Mouse (Mus musculus): ENCODE data around the gene Flvcr2.
A peak's percentile ranks its signal among the peaks of the same experiment; 100 is the strongest.

The Flvcr2 gene

DNA sequence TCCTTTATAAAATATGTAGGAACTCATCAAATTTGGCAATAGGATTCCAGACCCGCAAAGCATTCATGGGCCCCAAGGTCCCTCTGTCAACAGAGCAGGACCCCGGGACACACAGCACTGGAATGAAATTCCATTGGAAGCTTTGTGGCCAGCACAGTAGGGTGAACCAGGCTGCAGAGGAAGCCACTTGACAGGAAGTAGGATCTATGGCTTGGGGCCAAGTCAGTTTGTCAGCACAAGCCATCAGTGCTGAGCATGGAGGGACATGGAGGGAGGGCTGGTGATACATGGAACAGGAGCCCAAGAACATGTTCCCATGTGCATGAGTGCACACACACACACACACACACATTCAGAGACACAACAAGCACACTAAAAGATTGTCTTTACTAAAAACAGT lies 10.1 kb upstream of the Flvcr2 start:
- peak; percentile 21 for DNase-seq

DNA sequence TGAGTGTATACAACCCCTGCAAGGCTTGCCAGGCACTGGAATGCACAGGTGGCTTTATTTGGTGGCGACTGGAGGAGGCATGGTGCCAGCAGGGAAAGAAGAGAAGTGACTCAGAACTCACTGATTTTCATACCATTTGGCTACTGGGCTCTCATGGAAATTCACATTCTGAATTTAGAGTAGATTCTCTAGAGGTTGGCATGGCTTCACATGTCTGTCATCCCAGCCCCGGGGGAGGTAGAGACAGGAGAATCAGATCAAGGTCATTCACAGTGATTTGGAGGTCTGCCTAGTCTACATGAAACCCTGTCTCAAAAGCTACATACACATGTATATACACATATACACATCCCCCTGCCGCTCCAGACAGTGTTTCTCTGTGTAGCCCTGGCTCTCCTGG lies 9.4 kb upstream of the Flvcr2 start:
- DNase-seq: no peak

GRCm38 (mm10) chr12:85746696-85747219 lies 419 bp downstream of the Flvcr2 start:
- no peak for DNase-seq

DNA sequence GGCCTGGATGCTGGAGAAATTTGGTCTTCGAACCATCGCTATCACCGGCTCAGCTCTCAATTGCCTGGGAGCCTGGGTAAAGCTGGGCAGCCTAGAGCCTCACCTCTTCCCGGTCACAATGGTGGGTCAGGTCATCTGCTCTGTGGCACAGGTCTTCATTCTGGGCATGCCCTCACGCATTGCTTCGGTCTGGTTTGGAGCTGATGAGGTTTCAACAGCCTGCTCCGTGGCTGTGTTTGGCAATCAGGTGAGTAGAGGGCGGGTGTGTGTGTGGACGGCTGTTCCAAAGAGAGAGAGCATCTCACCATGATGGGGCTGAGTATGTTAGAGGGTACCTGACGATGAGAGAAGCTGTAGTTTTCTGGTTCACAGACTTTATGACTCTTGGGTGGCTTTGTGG lies 1.0 kb downstream of the Flvcr2 start:
- DNase-seq: no peak

GRCm38 (mm10) chr12:85749861-85750260 lies 3.5 kb downstream of the Flvcr2 start:
- DNase-seq: no peak

DNA sequence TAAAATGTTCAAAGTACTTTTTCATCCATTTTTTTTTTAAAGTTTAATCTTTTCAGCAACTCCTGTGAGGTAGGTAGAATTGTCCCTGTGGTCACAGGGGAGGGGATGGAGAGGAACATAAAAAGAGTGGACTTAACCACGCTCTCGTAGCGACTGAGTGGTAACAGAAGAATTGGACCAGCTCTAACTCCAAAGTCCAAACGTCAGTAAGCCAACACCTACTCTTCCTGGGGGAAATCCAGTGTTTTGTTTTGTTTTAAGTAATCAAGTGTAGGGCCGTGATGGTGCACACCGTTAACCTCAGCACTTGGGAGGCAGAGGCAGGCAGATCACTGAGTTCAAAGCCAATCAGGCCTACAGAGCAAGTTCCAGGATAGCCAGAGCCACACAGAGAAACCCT lies 5.8 kb downstream of the Flvcr2 start:
- DNase-seq: no peak

DNA sequence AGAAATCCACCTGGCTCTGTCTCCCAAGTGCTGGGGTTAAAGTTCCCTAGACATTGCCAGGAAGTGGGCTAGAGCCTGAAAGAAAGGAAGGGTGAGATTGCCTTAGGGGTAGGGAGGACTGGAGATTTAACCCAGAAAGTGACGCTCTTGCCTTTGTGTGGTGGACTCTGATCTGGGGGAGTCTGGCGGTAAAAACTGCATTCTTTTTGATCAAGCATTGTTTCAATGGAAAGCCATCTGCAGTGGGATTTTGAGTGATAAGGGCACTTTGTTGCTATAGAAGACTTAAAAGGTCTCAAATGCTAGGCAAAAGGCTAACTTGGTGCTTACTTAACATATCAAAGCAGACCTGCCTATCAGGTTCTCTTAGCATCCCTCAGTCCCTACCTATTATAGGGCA lies 6.9 kb downstream of the Flvcr2 start:
- no peak for DNase-seq

DNA sequence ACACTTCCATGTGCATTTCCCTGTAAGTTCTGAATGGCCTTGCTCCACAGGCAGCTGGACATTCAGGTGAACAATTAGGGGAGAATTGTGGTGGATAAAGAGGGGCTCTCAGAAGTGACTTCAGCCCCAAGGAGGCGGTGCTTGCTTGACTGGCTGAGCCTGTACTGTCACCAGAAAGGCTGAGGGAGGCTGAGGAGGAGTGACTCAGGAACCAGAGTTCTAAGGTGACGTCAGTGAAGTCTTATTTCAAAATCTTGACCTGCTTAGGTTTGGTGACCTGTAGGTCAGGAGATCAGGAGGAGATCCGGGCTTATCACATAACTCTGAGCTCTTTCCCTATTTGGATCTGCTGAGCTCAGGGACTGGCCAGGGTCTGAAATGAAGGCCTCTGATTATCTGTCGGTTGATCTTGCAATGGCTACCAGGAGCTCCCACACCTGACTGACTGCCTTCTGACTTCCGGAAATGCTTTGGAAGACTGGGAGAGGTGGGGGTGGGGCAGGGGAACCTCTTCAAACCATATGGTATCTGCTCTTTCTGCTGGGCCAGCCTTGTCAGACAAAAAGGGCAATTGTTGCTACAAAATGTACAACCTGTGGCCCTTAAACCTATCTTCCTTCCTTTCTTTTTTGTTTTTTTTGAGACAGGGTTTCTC lies 8.4 kb downstream of the Flvcr2 start:
- DNase-seq: no peak

- DNase-seq: no peak
Measured at GRCm38 (mm10) chr12:85756455-85756854, 10.1 kb downstream of the Flvcr2 start.

DNA sequence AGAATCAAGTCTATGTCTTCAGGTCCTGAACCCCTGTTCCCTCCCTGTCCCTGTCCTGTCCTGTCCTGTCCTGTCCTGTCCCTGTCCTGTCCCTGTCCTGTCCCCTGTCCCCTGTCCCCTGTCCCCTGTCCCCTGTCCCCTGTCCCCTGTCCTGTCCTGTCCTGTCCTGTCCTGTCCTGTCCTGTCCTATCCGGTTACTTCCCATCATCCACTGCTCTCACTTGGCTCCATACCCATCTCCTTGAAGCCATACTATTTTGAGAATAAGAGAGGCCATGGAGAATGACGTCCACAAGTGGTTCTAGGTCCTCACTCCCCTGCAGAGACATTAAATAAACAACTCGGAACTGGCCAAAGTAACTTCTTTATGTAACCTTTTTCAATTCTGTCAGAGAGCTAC lies 10.7 kb downstream of the Flvcr2 start:
- no peak for DNase-seq

GRCm38 (mm10) chr12:85758741-85759140 lies 12.4 kb downstream of the Flvcr2 start:
- DNase-seq: no peak

- DNase-seq: no peak
Measured at GRCm38 (mm10) chr12:85761471-85761870, 15.1 kb downstream of the Flvcr2 start.

DNA sequence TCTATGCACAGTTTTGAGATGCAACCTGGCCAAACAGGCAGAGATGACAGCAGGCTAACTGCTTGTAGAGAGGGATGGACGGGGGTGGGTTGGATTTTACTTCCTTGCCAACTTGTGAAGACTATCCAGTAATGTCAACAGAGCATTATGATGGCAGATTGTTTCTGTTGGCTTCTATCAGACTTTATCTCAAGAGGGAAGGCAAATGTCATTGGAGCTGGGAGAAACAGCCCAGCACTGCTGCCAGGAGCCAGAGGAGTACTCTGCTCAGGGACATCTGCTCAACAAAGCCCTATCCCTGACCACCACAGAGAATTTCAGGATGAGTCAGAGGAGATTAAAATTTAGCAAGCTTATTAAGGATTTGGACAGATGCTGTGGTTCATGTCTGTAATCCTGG lies 18.3 kb downstream of the Flvcr2 start:
- DNase-seq: no peak

- no peak for DNase-seq
Measured at GRCm38 (mm10) chr12:85766287-85766686, 19.9 kb downstream of the Flvcr2 start.

GRCm38 (mm10) chr12:85767750-85768149 lies 21.4 kb downstream of the Flvcr2 start:
- DNase-seq: no peak

DNA sequence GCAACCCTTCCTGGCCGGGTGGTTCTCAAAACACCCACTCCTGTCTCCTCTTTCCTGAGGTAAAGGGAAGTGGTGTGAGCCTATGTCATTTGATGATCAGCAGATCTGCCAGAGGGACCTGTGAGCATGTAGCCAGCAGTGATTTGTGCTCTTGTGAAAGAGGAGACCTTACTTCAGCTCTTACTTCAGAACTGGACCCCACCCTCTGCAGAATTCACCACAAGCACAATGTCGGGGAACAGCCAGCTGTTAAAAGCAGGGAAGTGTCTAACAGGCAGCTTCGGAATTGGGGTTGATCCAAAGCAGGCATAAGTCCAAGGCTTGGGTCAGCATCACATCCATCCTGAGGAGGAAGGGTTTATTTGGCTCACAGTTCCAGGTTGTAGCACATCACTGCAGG lies 25.0 kb downstream of the Flvcr2 start:
- DNase-seq: no peak

- DNase-seq: no peak
Measured at GRCm38 (mm10) chr12:85778962-85779361, 32.6 kb downstream of the Flvcr2 start.

GRCm38 (mm10) chr12:85779707-85780106 lies 33.4 kb downstream of the Flvcr2 start:
- DNase-seq: no peak

GRCm38 (mm10) chr12:85781606-85782005 lies 35.3 kb downstream of the Flvcr2 start:
- no peak for DNase-seq

- no peak for DNase-seq
Measured at GRCm38 (mm10) chr12:85784916-85785815, 38.8 kb downstream of the Flvcr2 start.

DNA sequence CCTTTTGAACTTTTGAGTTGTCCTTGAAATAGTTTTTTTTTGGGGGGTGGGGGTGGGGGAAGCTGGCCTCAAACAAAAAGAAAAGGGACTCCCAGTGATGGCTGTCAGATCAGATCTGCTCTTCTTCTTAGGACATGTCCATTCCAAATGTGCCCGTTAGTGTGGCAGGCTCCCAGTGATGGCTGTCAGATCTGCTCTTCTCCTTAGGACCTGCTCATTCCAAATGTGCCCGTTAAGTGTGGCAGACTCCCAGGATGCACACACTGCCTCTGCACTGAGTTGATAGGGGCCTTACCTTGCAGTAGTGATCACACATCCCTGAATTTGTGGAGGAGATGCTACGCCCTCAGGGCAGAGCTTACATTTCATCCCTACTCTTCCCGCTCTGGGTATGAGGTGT lies 45.8 kb downstream of the Flvcr2 start:
- DNase-seq: no peak

GRCm38 (mm10) chr12:85792821-85793346 lies 46.5 kb downstream of the Flvcr2 start:
- peak; percentile 41 for DNase-seq

DNA sequence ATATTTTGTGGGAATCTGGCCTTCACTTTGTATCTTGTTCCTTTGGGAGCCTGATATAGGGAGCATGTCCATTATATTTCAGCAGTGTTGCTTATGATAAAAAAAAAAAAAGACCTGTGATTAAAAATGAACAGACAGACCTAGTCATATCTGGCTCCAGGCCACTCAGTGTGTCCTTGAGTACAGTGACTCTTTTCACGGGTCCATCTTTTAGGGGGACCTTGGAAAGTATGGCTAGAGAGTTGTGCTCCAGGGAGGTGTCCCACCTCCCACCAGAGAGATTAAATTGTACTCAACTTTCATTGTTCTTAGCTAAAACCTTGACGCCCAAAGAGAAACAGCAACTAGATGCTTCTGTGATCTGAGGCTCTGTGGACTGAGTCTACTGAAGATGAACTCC lies 47.8 kb downstream of the Flvcr2 start:
- DNase-seq: no peak

DNA sequence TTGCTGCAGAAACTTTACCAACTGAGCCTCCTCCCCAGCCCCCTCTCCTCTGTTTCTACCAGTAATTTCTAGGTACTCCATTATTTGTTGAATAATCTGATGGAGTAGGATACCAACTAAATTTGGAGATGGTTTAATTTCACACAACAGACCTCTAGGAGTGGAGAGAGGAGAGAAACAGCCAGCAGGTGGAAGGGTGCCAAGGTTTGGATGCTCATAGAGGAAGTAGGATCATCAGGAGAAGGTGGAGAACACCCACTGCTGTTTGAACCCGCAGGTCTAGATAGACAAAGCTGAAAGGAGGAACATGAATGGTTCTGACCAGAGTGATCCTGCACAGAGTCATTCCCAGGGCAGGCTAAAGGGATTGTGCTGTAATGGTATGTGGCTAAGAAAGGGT lies 49.2 kb downstream of the Flvcr2 start:
- no peak for DNase-seq
